Mouse (Mus musculus): Measurements from ENCODE around the gene Lrp3. TPM values are rescaled to one million over a fixed set of nuclear protein-coding genes. Genes with fewer than 3 reads are reported as not detected.
A peak's percentile ranks its signal among the peaks of the same experiment; 100 is the strongest.
"Not testable (repeated sequence)": the region's sequence is repeated elsewhere in the genome, so short reads cannot be mapped to it uniquely, and the experiment has no call there.

The Lrp3 gene
- polyA plus RNA-seq (2011; ENCODE audit: insufficient read depth, insufficient read length, low read depth, missing spikeins) = 3.2 and 3.6 TPM in 2 replicates

DNA sequence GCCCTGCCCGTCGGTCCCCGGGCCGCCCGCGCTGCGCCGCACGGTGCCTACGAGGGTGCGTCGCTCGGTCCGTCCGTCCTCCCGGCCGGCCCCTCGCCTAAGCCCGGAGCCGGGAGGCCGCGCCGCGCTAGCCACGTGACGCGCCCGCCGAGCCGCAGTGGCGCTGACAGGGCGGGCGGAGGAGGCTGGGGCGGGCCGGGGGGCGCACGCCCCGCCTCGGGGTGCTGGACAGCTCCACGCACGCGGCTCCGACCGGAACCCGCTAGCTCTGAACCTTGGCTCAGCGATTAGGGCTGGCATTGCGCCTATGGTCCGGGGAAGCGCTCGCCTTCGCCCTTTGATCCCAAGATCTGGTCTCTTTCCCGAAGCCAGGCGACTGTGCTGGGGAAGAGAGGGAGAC lies at the start of gene Lrp3:
Gene Lrp3, minus strand, starts transcription at position 274 of the 400 bp plus-strand sequence.
- Histone ChIP-seq H3K4me3 (ENCODE audit: low read depth, low read length) (peak within 1 kb of the TSS; percentile 62), H3K27me3 (ENCODE audit: control insufficient read depth, insufficient read depth, low read length, poor library complexity, severe bottlenecking) (no peaks in the 10 kb centered on the region), H3K36me3 (ENCODE audit: control insufficient read depth, insufficient read depth, low read length, poor library complexity, severe bottlenecking) (no peaks in the 10 kb centered on the region), H3K4me1 (ENCODE audit: control insufficient read depth, insufficient read depth, low read length) (no peaks in the 10 kb centered on the region), H3K27ac (ENCODE audit: insufficient read depth, low read length) (no peak within 1 kb of the TSS), H3K9me3 (replicated peaks; ENCODE audit: control insufficient read depth, insufficient read depth, low read length, poor library complexity, severe bottlenecking) (no peaks in the 10 kb centered on the region), H3K9ac (ENCODE audit: low read depth, poor library complexity, severe bottlenecking) (peak within 1 kb of the TSS; percentile 86)
- TF ChIP-seq EP300 (IDR thresholded peaks at IDR 0.05; ENCODE audit: insufficient read depth, low read depth, low read length) (no peak), CTCF (IDR thresholded peaks at IDR 0.05; ENCODE audit: low read depth, low read length) (no peak), POLR2A (IDR thresholded peaks at IDR 0.05; ENCODE audit: insufficient read depth, low read length) (no peak)

DNA sequence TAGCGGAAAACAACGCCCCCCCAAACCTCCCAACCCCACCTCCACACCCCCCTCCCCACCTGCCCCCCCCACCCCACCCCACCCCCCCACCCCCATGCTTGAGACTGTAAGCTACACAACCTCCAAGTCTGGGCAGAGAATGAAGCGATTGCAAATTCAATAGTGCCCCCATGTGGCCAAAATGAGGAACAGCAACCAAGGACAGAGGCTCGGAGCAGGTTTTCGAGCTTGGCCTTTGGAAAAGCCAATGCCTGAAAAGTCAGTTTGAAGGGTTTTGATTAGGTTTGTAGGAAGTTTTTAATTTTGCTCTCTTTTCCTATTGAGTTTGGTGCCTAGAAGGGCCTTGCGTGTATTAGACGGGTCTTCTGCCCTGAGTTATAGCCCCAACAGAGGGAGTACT lies 49.4 kb upstream of the Lrp3 start:
- Histone ChIP-seq H3K27ac (ENCODE audit: insufficient read depth, low read length) (no peak overlapping the region), H3K4me1 (ENCODE audit: control insufficient read depth, insufficient read depth, low read length) (no peaks in the 10 kb centered on the region), H3K9ac (ENCODE audit: low read depth, poor library complexity, severe bottlenecking) (no peak overlapping the region), H3K27me3 (ENCODE audit: control insufficient read depth, insufficient read depth, low read length, poor library complexity, severe bottlenecking) (no peaks in the 10 kb centered on the region), H3K4me3 (ENCODE audit: low read depth, low read length) (no peak overlapping the region), H3K9me3 (replicated peaks; ENCODE audit: control insufficient read depth, insufficient read depth, low read length, poor library complexity, severe bottlenecking) (no peaks in the 10 kb centered on the region), H3K36me3 (ENCODE audit: control insufficient read depth, insufficient read depth, low read length, poor library complexity, severe bottlenecking) (no peaks in the 10 kb centered on the region)
- TF ChIP-seq CTCF (IDR thresholded peaks at IDR 0.05; ENCODE audit: low read depth, low read length) (peak; percentile 54), EP300 (IDR thresholded peaks at IDR 0.05; ENCODE audit: insufficient read depth, low read depth, low read length) (no peak)

DNA sequence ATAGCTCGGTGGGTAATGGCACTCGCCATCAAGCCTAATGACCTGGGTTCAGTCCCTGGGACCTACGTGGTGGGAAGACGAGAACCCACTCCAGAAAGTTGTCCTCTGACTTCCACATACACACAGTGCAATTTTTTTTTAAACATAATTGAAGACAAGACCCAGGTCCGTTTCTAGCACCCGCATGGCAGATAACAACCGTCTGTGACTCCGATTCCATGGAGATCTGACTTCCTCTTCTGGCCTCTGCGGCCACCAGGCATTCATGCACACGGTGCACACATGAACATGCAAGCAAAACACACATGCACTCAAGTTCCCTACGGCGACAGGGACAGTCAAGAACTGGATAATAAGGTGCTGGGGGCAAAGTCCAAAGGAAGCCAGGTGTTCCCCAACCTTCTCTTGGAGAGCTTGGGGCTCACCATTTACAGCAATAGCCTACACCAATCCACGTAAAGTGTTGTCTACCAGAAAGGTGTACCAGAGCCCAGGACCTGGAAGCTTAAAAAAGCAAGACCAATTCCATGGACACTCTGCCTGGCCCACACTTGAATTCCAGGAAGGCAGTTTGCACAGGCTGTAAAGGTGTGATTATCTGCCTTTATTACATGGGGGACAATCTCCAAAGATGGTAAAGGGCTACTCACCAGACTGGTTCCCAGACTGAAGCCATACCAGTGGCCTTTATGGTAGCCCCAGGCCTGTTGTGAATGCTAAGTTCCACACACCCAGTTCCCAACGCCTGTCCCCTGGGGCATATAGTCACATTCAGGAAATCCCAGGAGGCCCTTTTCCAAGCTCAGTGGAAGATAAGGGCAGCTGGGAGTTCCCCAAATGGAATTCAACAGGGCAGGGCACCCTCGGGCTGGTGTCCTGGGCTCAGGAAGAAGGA lies 48.5 kb upstream of the Lrp3 start:
- Histone ChIP-seq H3K9ac (ENCODE audit: low read depth, poor library complexity, severe bottlenecking) (no peak overlapping the region), H3K36me3 (ENCODE audit: control insufficient read depth, insufficient read depth, low read length, poor library complexity, severe bottlenecking) (no peaks in the 10 kb centered on the region), H3K27ac (ENCODE audit: insufficient read depth, low read length) (no peak overlapping the region), H3K4me3 (ENCODE audit: low read depth, low read length) (no peak overlapping the region), H3K9me3 (replicated peaks; ENCODE audit: control insufficient read depth, insufficient read depth, low read length, poor library complexity, severe bottlenecking) (no peaks in the 10 kb centered on the region), H3K27me3 (ENCODE audit: control insufficient read depth, insufficient read depth, low read length, poor library complexity, severe bottlenecking) (no peaks in the 10 kb centered on the region), H3K4me1 (ENCODE audit: control insufficient read depth, insufficient read depth, low read length) (no peaks in the 10 kb centered on the region)
- TF ChIP-seq CTCF (IDR thresholded peaks at IDR 0.05; ENCODE audit: low read depth, low read length) = no peak
- no peak for TF ChIP-seq EP300 (IDR thresholded peaks at IDR 0.05; ENCODE audit: insufficient read depth, low read depth, low read length)
- TF ChIP-seq POLR2A (IDR thresholded peaks at IDR 0.05; ENCODE audit: insufficient read depth, low read length) = no peak

- Histone ChIP-seq H3K27ac (ENCODE audit: insufficient read depth, low read length) (no peak overlapping the region), H3K4me3 (ENCODE audit: low read depth, low read length) (no peak overlapping the region), H3K4me1 (ENCODE audit: control insufficient read depth, insufficient read depth, low read length) (no peaks in the 10 kb centered on the region), H3K36me3 (ENCODE audit: control insufficient read depth, insufficient read depth, low read length, poor library complexity, severe bottlenecking) (no peaks in the 10 kb centered on the region), H3K27me3 (ENCODE audit: control insufficient read depth, insufficient read depth, low read length, poor library complexity, severe bottlenecking) (no peaks in the 10 kb centered on the region), H3K9me3 (replicated peaks; ENCODE audit: control insufficient read depth, insufficient read depth, low read length, poor library complexity, severe bottlenecking) (no peaks in the 10 kb centered on the region), H3K9ac (ENCODE audit: low read depth, poor library complexity, severe bottlenecking) (no peak overlapping the region)
- TF ChIP-seq EP300 (IDR thresholded peaks at IDR 0.05; ENCODE audit: insufficient read depth, low read depth, low read length) = no peak
- TF ChIP-seq POLR2A (IDR thresholded peaks at IDR 0.05; ENCODE audit: insufficient read depth, low read length) = no peak
- peak; percentile 56 for TF ChIP-seq CTCF (IDR thresholded peaks at IDR 0.05; ENCODE audit: low read depth, low read length)
Measured at GRCm38 (mm10) chr7:35259384-35259783, 44.1 kb upstream of the Lrp3 start.

GRCm38 (mm10) chr7:35258294-35258693 lies 43.0 kb upstream of the Lrp3 start:
- no peaks in the 10 kb centered on the region for H3K4me1 ChIP-seq (ENCODE audit: control insufficient read depth, insufficient read depth, low read length)
- H3K27me3 ChIP-seq (ENCODE audit: control insufficient read depth, insufficient read depth, low read length, poor library complexity, severe bottlenecking) = no peaks in the 10 kb centered on the region
- no peak overlapping the region for H3K27ac ChIP-seq (ENCODE audit: insufficient read depth, low read length)
- no peak overlapping the region for H3K4me3 ChIP-seq (ENCODE audit: low read depth, low read length)
- H3K9me3 ChIP-seq (replicated peaks; ENCODE audit: control insufficient read depth, insufficient read depth, low read length, poor library complexity, severe bottlenecking) = no peaks in the 10 kb centered on the region
- H3K9ac ChIP-seq (ENCODE audit: low read depth, poor library complexity, severe bottlenecking) = no peak overlapping the region
- TF ChIP-seq POLR2A (IDR thresholded peaks at IDR 0.05; ENCODE audit: insufficient read depth, low read length) (no peak), CTCF (IDR thresholded peaks at IDR 0.05; ENCODE audit: low read depth, low read length) (no peak), EP300 (IDR thresholded peaks at IDR 0.05; ENCODE audit: insufficient read depth, low read depth, low read length) (no peak)
- H3K36me3 ChIP-seq (ENCODE audit: control insufficient read depth, insufficient read depth, low read length, poor library complexity, severe bottlenecking) = no peaks in the 10 kb centered on the region

DNA sequence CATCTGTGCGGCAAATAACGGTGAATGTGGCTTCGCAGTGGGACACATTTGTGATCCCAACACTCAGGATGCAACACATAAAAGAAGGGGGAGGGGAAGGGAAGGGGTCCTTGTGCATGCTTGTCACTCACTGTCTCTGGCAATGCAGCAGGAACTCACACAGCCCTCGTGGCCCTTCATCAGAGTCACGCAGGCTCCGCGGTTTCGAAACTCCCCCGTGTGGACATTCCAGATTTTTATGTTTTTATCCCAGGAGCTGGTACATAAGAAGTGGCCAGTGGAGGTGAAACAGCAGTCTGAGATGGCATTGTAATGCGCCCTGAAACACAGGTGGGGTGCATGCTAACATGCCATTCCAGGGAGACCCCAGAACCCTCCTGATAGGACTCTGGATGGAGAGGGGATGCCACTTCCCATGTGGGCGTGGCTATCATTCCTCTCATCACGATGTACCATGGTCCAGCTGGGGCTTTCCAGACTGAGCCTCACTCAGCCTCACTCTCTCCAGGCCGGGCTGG lies 36.8 kb upstream of the Lrp3 start:
- H3K4me3 ChIP-seq (ENCODE audit: low read depth, low read length) = peak overlapping the region; percentile 32
- no peaks in the 10 kb centered on the region for H3K27me3 ChIP-seq (ENCODE audit: control insufficient read depth, insufficient read depth, low read length, poor library complexity, severe bottlenecking)
- no peaks in the 10 kb centered on the region for H3K36me3 ChIP-seq (ENCODE audit: control insufficient read depth, insufficient read depth, low read length, poor library complexity, severe bottlenecking)
- no peaks in the 10 kb centered on the region for H3K9me3 ChIP-seq (replicated peaks; ENCODE audit: control insufficient read depth, insufficient read depth, low read length, poor library complexity, severe bottlenecking)
- H3K9ac ChIP-seq (ENCODE audit: low read depth, poor library complexity, severe bottlenecking) = no peak overlapping the region
- TF ChIP-seq CTCF (IDR thresholded peaks at IDR 0.05; ENCODE audit: low read depth, low read length) (no peak), EP300 (IDR thresholded peaks at IDR 0.05; ENCODE audit: insufficient read depth, low read depth, low read length) (no peak), POLR2A (IDR thresholded peaks at IDR 0.05; ENCODE audit: insufficient read depth, low read length) (no peak)
- H3K4me1 ChIP-seq (ENCODE audit: control insufficient read depth, insufficient read depth, low read length) = no peaks in the 10 kb centered on the region
- no peak overlapping the region for H3K27ac ChIP-seq (ENCODE audit: insufficient read depth, low read length)

GRCm38 (mm10) chr7:35237935-35238334 lies 22.6 kb upstream of the Lrp3 start:
- H3K4me1 ChIP-seq (ENCODE audit: control insufficient read depth, insufficient read depth, low read length); H3K9me3 ChIP-seq (replicated peaks; ENCODE audit: control insufficient read depth, insufficient read depth, low read length, poor library complexity, severe bottlenecking); H3K4me3 ChIP-seq (ENCODE audit: low read depth, low read length); H3K27me3 ChIP-seq (ENCODE audit: control insufficient read depth, insufficient read depth, low read length, poor library complexity, severe bottlenecking); H3K27ac ChIP-seq (ENCODE audit: insufficient read depth, low read length); H3K36me3 ChIP-seq (ENCODE audit: control insufficient read depth, insufficient read depth, low read length, poor library complexity, severe bottlenecking); H3K9ac ChIP-seq (ENCODE audit: low read depth, poor library complexity, severe bottlenecking): not testable (repeated sequence)

Data from ES-Bruce4 (cell line).